Mouse (Mus musculus) thymus, adult 2 months (tissue): ENCODE results near the gene Glo1. TPM values are rescaled to one million over a fixed set of nuclear protein-coding genes. Genes with fewer than 3 reads are reported as not detected.

ENCODE experiments used
- DNase-seq: peaks from one replicate; pipeline ENCODE4 v3.0.0; 2021
- H3K27ac ChIP-seq: fragments of 200-500 bp; 2 replicates; pipeline ENCODE4 v1.5.1; 2012; ENCODE audit warnings: low read length, control low read depth; ENCODE audit not compliant: control insufficient read depth, insufficient read depth
- H3K27me3 ChIP-seq: fragments of 200-500 bp; 2 replicates; pipeline ENCODE4 v1.6.1; 2012; ENCODE audit warnings: mild to moderate bottlenecking, low read length, moderate library complexity, mixed read lengths; ENCODE audit not compliant: control insufficient read depth, insufficient read depth
- H3K36me3 ChIP-seq: fragments of 200-500 bp; 2 replicates; pipeline ENCODE4 v1.6.1; 2012; ENCODE audit warnings: mild to moderate bottlenecking, low read length, moderate library complexity; ENCODE audit not compliant: control insufficient read depth, insufficient read depth
- H3K4me1 ChIP-seq: fragments of 200-500 bp; replicated peaks from 2 replicates; pipeline ENCODE4 v1.6.1; 2012; ENCODE audit warnings: low read length; ENCODE audit not compliant: control insufficient read depth, insufficient read depth
- H3K4me3 ChIP-seq: fragments of 200-500 bp; 2 replicates; pipeline ENCODE4 v1.5.1; 2012; ENCODE audit warnings: mild to moderate bottlenecking, low read length, control low read depth, moderate library complexity; ENCODE audit not compliant: control insufficient read depth, insufficient read depth
- CTCF ChIP-seq: fragments of 200-500 bp; IDR thresholded peaks from 2 replicates; pipeline ENCODE4 v1.5.1; 2012; ENCODE audit warnings: mild to moderate bottlenecking, control low read depth, low read length, moderate library complexity, borderline replicate concordance; ENCODE audit not compliant: control insufficient read depth, poor library complexity, insufficient read depth; ENCODE audit errors: extremely low read depth
- POLR2A ChIP-seq: fragments of 200-500 bp; IDR thresholded peaks from 2 replicates; pipeline ENCODE4 v1.6.1; 2012; ENCODE audit warnings: mild to moderate bottlenecking, low read length, control low read depth, moderate library complexity; ENCODE audit not compliant: control insufficient read depth, poor library complexity, insufficient read depth; ENCODE audit errors: extremely low read depth
- WGBS: fragments of 180-500 bp; shearing (Covaris S2); methylation state at CpG from one replicate; pipeline ENCODE4 v1.1.7; 2018; 5-methylcytosine and 5-hydroxymethylcytosine counted together
- polyA plus RNA-seq: library from polyadenylated mRNA; depleted of rRNA; stranded (reverse); fragments of >200 nt; gene quantifications from 2 replicates; pipeline ENCODE4 v1.2.3, GENCODE M21; 2012; rRNA removed

The Glo1 gene
- polyA plus RNA-seq, 1 experiment = 43.6 TPM

DNA sequence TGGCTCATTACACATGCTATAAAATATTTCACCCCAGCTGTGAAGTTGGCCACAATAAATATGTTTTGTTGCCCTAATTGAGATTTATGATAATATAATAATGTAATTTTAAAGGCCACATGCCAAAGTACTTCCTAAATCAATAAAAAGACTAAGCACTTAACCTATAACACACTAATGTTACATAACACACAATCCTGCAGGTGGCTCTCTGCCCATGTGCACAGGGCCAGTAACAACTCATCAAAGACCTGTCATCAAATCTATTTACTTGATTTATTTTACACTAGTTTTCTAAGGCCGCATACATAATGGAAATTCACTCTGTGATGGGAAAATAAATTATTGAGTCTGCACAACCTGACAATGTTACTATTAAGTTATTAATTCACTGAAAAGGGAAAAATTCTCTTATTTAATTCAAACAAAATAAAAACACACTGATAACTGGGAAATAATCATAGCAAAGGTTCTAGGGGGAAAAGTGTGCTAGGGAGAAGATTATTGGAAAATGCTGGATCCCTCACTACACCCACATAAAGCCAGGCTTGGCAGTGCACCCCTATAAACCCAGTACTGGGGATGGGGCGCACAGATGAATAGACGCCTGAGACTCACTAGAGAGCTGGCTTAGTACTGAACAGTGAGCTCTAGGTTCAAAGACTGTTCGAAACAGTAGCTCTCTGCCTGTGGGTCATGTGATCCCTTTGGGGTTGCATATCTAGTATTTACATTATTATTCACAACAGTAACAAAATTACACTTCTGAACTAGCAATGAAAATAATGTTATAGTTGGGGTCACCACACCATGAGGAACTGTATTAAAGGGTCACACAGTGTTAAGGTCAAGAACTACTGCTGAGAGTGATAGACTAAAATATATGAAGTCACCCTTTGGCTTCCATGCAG, 73.4 kb downstream of the Glo1 start:
- Histone ChIP-seq H3K4me3 (no peak overlapping the region), H3K36me3 (no peaks in the 10 kb centered on the region), H3K27me3 (no peaks in the 10 kb centered on the region), H3K4me1 (no peaks in the 10 kb centered on the region), H3K27ac (no peak overlapping the region)
- no peak for TF ChIP-seq CTCF
- no peak for TF ChIP-seq POLR2A
- 98% methylated on average over 4 of the region's 4 CpGs for WGBS
- DNase-seq = no peak

DNA sequence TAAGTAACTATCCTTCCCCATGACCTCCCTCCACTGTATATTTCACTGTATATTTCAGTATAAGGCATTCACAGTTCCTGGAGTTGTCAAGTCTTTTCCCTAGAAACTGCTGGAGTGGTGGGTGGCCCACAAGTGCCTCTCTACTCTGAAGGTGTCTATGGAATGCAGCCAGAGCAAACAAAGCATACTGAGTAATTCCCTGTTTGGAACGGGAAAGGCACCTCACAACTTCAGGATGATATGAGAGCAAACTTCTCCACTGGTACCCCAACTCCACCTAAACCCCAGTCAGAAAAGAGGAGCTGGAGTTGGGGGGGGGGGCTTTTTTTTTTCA, 75.9 kb downstream of the Glo1 start:
- H3K27ac ChIP-seq = no peak overlapping the region
- H3K4me3 ChIP-seq = no peak overlapping the region
- WGBS = 100% methylated on average over 1 of the region's 1 CpGs
- no peak for DNase-seq
- H3K36me3 ChIP-seq = no peaks in the 10 kb centered on the region
- H3K27me3 ChIP-seq = no peaks in the 10 kb centered on the region
- TF ChIP-seq CTCF (no peak), POLR2A (no peak)
- no peaks in the 10 kb centered on the region for H3K4me1 ChIP-seq

DNA sequence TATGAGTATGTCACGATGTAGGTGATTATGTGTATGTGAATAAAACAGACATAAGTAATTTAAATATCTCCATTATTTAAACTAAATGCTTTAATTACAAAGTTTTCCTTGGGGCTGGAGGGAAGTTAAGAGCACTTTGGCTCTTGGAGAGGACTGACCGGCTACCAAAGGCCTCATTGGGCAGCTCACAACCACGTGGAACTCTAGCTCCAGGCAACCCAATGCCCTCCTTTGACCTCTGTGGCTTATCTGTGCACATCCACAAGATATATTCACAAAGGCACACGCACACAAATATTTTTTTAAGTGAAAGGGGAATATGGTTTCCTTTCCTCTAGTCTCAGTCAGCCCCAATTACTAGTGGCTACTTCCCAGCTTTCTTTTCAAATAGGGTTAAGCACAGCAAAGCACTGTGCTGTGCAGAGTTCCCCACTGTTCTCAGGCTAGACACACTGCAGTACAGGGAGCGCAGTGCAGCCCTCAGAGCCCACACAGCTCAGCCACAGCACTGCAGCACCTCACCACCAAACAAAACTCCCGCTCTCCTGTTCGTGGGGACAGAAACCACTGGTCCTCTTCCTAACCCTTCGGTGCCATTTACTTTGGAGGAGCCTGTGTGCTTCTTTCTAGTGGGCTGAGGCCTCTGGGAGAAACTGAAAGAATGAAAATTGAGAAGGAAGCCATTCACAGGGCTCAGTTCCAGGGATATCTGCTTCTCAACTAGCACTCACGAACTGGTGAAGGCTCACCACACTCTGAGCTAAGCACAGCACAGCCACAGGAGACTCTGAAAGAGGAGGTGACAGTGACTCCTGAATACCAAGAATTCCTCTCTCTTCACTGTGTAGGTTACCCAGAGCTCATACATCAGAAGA, 76.5 kb downstream of the Glo1 start:
- Histone ChIP-seq H3K4me3 (no peak overlapping the region), H3K36me3 (no peaks in the 10 kb centered on the region), H3K27me3 (no peaks in the 10 kb centered on the region), H3K4me1 (no peaks in the 10 kb centered on the region), H3K27ac (no peak overlapping the region)
- no peak for DNase-seq
- TF ChIP-seq CTCF = no peak
- no peak for TF ChIP-seq POLR2A
- WGBS = 66% methylated on average over 9 of the region's 9 CpGs

GRCm38 (mm10) chr17:30539098-30539497, 87.6 kb downstream of the Glo1 start:
- DNase-seq = no peak
- TF ChIP-seq CTCF (no peak), POLR2A (no peak)
- H3K4me1 ChIP-seq = no peaks in the 10 kb centered on the region; the same call in 1 of the 2 replicates
- no peak overlapping the region for H3K4me3 ChIP-seq
- no peaks in the 10 kb centered on the region for H3K27me3 ChIP-seq
- H3K27ac ChIP-seq = no peak overlapping the region
- 88% methylated on average over 8 of the region's 8 CpGs for WGBS
- no peaks in the 10 kb centered on the region for H3K36me3 ChIP-seq

- no peaks in the 10 kb centered on the region; the same call in 1 of the 2 replicates for H3K4me1 ChIP-seq
- no peak overlapping the region for H3K27ac ChIP-seq
- no peaks in the 10 kb centered on the region for H3K27me3 ChIP-seq
- 95% methylated on average over 5 of the region's 5 CpGs for WGBS
- no peak for DNase-seq
- no peak overlapping the region for H3K4me3 ChIP-seq
- TF ChIP-seq POLR2A (no peak), CTCF (no peak)
- no peaks in the 10 kb centered on the region for H3K36me3 ChIP-seq
Observed at GRCm38 (mm10) chr17:30536651-30537050, 90.0 kb downstream of the Glo1 start.

Other genes starting within 250 kb of the Glo1 start
- gene Btbd9, start 50.4 kb downstream of the Glo1 start, polyA plus RNA-seq = 29.1 and 33.7 TPM in 2 replicates
- gene Dnah8, start 2.5 kb downstream of the Glo1 start, polyA plus RNA-seq = 51.3 and 58.4 TPM in 2 replicates